Mouse (Mus musculus): Measurements from ENCODE around the gene C1qtnf2. TPM values are rescaled to one million over a fixed set of nuclear protein-coding genes. Genes with fewer than 3 reads are reported as not detected.

The C1qtnf2 gene
- total RNA-seq, 1 experiment: not detected

- Histone ChIP-seq H3K4me3 (ENCODE audit: insufficient read depth in 1 of 2, low read depth in 1 of 2, low read length in 2 of 2, poor library complexity in 1 of 2, severe bottlenecking in 1 of 2) (no peak overlapping the region), H3K4me1 (ENCODE audit: control insufficient read depth in 2 of 2, insufficient read depth in 2 of 2, low read length in 2 of 2, poor library complexity in 1 of 2) (peaks cover 0 to 4% of the 10 kb centered on the region in 2 experiments; a peak in 1 of 4 replicates), H3K9me3 (ENCODE audit: control insufficient read depth, insufficient read depth, low read depth, low read length) (no peaks in the 10 kb centered on the region), H3K36me3 (ENCODE audit: control insufficient read depth, insufficient read depth, low read length, poor library complexity, severe bottlenecking) (no peaks in the 10 kb centered on the region), H3K27ac (ENCODE audit: insufficient read depth, low read depth, low read length, poor library complexity, severe bottlenecking) (no peak overlapping the region), H3K9ac (ENCODE audit: insufficient read depth, low read depth, low read length, poor library complexity, severe bottlenecking) (no peak overlapping the region)
- TF ChIP-seq ZNF384 (IDR thresholded peaks at IDR 0.05; ENCODE audit: low read depth, low read length) (no peak), CHD2 (IDR thresholded peaks at IDR 0.05; ENCODE audit: low read depth, low read length) (no peak), MAFK (IDR thresholded peaks at IDR 0.05; ENCODE audit: insufficient read depth, low read depth, low read length) (no peak), ZC3H11A (IDR thresholded peaks at IDR 0.05; ENCODE audit: borderline replicate concordance, low read depth, low read length) (no peak), HCFC1 (IDR thresholded peaks at IDR 0.05; ENCODE audit: borderline replicate concordance, insufficient read depth, low read length) (no peak)
- DNase-seq (ENCODE audit: low read depth, low spot score): no peak
- in situ Hi-C loops (cut with MboI; ENCODE audit: low sequenced_read_pairs in 2 of 2, unreplicated experiment in 2 of 2): no loop called here
Observed at GRCm38 (mm10) chr11:43470118-43470517, 4.0 kb upstream of the C1qtnf2 start.

GRCm38 (mm10) chr11:43470881-43471820, 2.9 kb upstream of the C1qtnf2 start:
- H3K9me3 ChIP-seq (ENCODE audit: control insufficient read depth, insufficient read depth, low read depth, low read length): no peaks in the 10 kb centered on the region
- no peak overlapping the region for H3K4me3 ChIP-seq (ENCODE audit: insufficient read depth in 1 of 2, low read depth in 1 of 2, low read length in 2 of 2, poor library complexity in 1 of 2, severe bottlenecking in 1 of 2)
- no peak overlapping the region for H3K9ac ChIP-seq (ENCODE audit: insufficient read depth, low read depth, low read length, poor library complexity, severe bottlenecking)
- H3K36me3 ChIP-seq (ENCODE audit: control insufficient read depth, insufficient read depth, low read length, poor library complexity, severe bottlenecking): no peaks in the 10 kb centered on the region
- H3K27ac ChIP-seq (ENCODE audit: insufficient read depth, low read depth, low read length, poor library complexity, severe bottlenecking): no peak overlapping the region
- DNase-seq (ENCODE audit: low read depth, low spot score): no peak
- H3K4me1 ChIP-seq (ENCODE audit: control insufficient read depth in 2 of 2, insufficient read depth in 2 of 2, low read length in 2 of 2, poor library complexity in 1 of 2): peaks cover 0 to 4% of the 10 kb centered on the region in 2 experiments; a peak in 1 of 4 replicates
- in situ Hi-C loops (cut with MboI; ENCODE audit: low sequenced_read_pairs in 2 of 2, unreplicated experiment in 2 of 2): no loop called here
- TF ChIP-seq MAFK (IDR thresholded peaks at IDR 0.05; ENCODE audit: insufficient read depth, low read depth, low read length) (no peak), CHD2 (IDR thresholded peaks at IDR 0.05; ENCODE audit: low read depth, low read length) (no peak), ZC3H11A (IDR thresholded peaks at IDR 0.05; ENCODE audit: borderline replicate concordance, low read depth, low read length) (no peak), HCFC1 (IDR thresholded peaks at IDR 0.05; ENCODE audit: borderline replicate concordance, insufficient read depth, low read length) (no peak), ZNF384 (IDR thresholded peaks at IDR 0.05; ENCODE audit: low read depth, low read length) (no peak)

GRCm38 (mm10) chr11:43473115-43473514, 961 bp upstream of the C1qtnf2 start:
- no peak for TF ChIP-seq HCFC1 (IDR thresholded peaks at IDR 0.05; ENCODE audit: borderline replicate concordance, insufficient read depth, low read length)
- no peak for TF ChIP-seq ZNF384 (IDR thresholded peaks at IDR 0.05; ENCODE audit: low read depth, low read length)
- TF ChIP-seq ZC3H11A (IDR thresholded peaks at IDR 0.05; ENCODE audit: borderline replicate concordance, low read depth, low read length): no peak
- TF ChIP-seq MAFK (IDR thresholded peaks at IDR 0.05; ENCODE audit: insufficient read depth, low read depth, low read length): no peak
- no peak for TF ChIP-seq CHD2 (IDR thresholded peaks at IDR 0.05; ENCODE audit: low read depth, low read length)
- Histone ChIP-seq H3K27ac (ENCODE audit: insufficient read depth, low read depth, low read length, poor library complexity, severe bottlenecking) (no peak overlapping the region), H3K36me3 (ENCODE audit: control insufficient read depth, insufficient read depth, low read length, poor library complexity, severe bottlenecking) (no peaks in the 10 kb centered on the region), H3K9ac (ENCODE audit: insufficient read depth, low read depth, low read length, poor library complexity, severe bottlenecking) (no peak overlapping the region), H3K9me3 (ENCODE audit: control insufficient read depth, insufficient read depth, low read depth, low read length) (no peaks in the 10 kb centered on the region), H3K4me3 (ENCODE audit: insufficient read depth in 1 of 2, low read depth in 1 of 2, low read length in 2 of 2, poor library complexity in 1 of 2, severe bottlenecking in 1 of 2) (no peak overlapping the region), H3K4me1 (ENCODE audit: control insufficient read depth in 2 of 2, insufficient read depth in 2 of 2, low read length in 2 of 2, poor library complexity in 1 of 2) (peaks cover 0 to 6% of the 10 kb centered on the region in 2 experiments; a peak in 1 of 4 replicates)
- DNase-seq (ENCODE audit: low read depth, low spot score): no peak
- in situ Hi-C loops (cut with MboI; ENCODE audit: low sequenced_read_pairs in 2 of 2, unreplicated experiment in 2 of 2): no loop called here

- Histone ChIP-seq H3K9ac (ENCODE audit: insufficient read depth, low read depth, low read length, poor library complexity, severe bottlenecking) (no peak overlapping the region), H3K36me3 (ENCODE audit: control insufficient read depth, insufficient read depth, low read length, poor library complexity, severe bottlenecking) (no peaks in the 10 kb centered on the region), H3K9me3 (ENCODE audit: control insufficient read depth, insufficient read depth, low read depth, low read length) (no peaks in the 10 kb centered on the region), H3K4me1 (ENCODE audit: control insufficient read depth in 2 of 2, insufficient read depth in 2 of 2, low read length in 2 of 2, poor library complexity in 1 of 2) (peaks cover 0 to 6% of the 10 kb centered on the region in 2 experiments; a peak in 1 of 4 replicates), H3K27ac (ENCODE audit: insufficient read depth, low read depth, low read length, poor library complexity, severe bottlenecking) (no peak overlapping the region), H3K4me3 (ENCODE audit: insufficient read depth in 1 of 2, low read depth in 1 of 2, low read length in 2 of 2, poor library complexity in 1 of 2, severe bottlenecking in 1 of 2) (no peak overlapping the region)
- no peak for DNase-seq (ENCODE audit: low read depth, low spot score)
- no peak for TF ChIP-seq CHD2 (IDR thresholded peaks at IDR 0.05; ENCODE audit: low read depth, low read length)
- TF ChIP-seq HCFC1 (IDR thresholded peaks at IDR 0.05; ENCODE audit: borderline replicate concordance, insufficient read depth, low read length): no peak
- TF ChIP-seq ZC3H11A (IDR thresholded peaks at IDR 0.05; ENCODE audit: borderline replicate concordance, low read depth, low read length): no peak
- TF ChIP-seq ZNF384 (IDR thresholded peaks at IDR 0.05; ENCODE audit: low read depth, low read length): no peak
- no peak for TF ChIP-seq MAFK (IDR thresholded peaks at IDR 0.05; ENCODE audit: insufficient read depth, low read depth, low read length)
- in situ Hi-C loops (cut with MboI; ENCODE audit: low sequenced_read_pairs in 2 of 2, unreplicated experiment in 2 of 2): no loop called here
Observed at GRCm38 (mm10) chr11:43473635-43474224, 346 bp upstream of the C1qtnf2 start.

Measured in ES-E14 (cell line).